Mouse (Mus musculus) embryonic facial prominence, embryonic 12.5 days (tissue): ENCODE results near the gene Fam198a. TPM values are rescaled to one million over a fixed set of nuclear protein-coding genes. Genes with fewer than 3 reads are reported as not detected.
A peak's percentile ranks its signal among the peaks of the same experiment; 100 is the strongest.

Source experiments
- ATAC-seq: fragments of 200-750 bp; cut with Nextera tagmentation; 2 replicates; pipeline ENCODE4 v1.8.0; 2017; ENCODE audit not compliant: insufficient number of reproducible peaks, insufficient read depth, low FRiP score, low TSS enrichment
- H3K27ac ChIP-seq: fragments of 300-500 bp; sonication (generic); 2 replicates; pipeline ENCODE4 v1.5.1; 2016; ENCODE audit warnings: mild to moderate bottlenecking
- H3K27me3 ChIP-seq: fragments of 300-500 bp; sonication (generic); 2 replicates; pipeline ENCODE4 v1.6.1; 2016; ENCODE audit warnings: mild to moderate bottlenecking, moderate library complexity
- H3K36me3 ChIP-seq: fragments of 300-500 bp; sonication (generic); 2 replicates; pipeline ENCODE4 v1.6.1; 2016; ENCODE audit warnings: mild to moderate bottlenecking
- H3K4me1 ChIP-seq: fragments of 300-500 bp; sonication (generic); 2 replicates; pipeline ENCODE4 v1.6.1; 2016
- H3K4me2 ChIP-seq: fragments of 300-500 bp; sonication (generic); replicated peaks from 2 replicates; pipeline ENCODE4 v1.6.1; 2016; ENCODE audit warnings: mild to moderate bottlenecking, moderate library complexity
- H3K4me3 ChIP-seq: fragments of 300-500 bp; sonication (generic); 2 replicates; pipeline ENCODE4 v1.5.1; 2016; ENCODE audit warnings: mild to moderate bottlenecking
- H3K9ac ChIP-seq: fragments of 300-500 bp; sonication (generic); 2 replicates; pipeline ENCODE4 v1.6.1; 2016; ENCODE audit warnings: mild to moderate bottlenecking, moderate library complexity
- H3K9me3 ChIP-seq: fragments of 300-500 bp; sonication (generic); 2 replicates; pipeline ENCODE4 v1.6.1; 2016; ENCODE audit warnings: mild to moderate bottlenecking, moderate library complexity
- WGBS: fragments of 180-500 bp; shearing (Covaris S2); methylation state at CpG from one replicate; pipeline ENCODE4 v1.1.7; 2016; 5-methylcytosine and 5-hydroxymethylcytosine counted together
- polyA plus RNA-seq: library from polyadenylated mRNA; unstranded; fragments of >200 nt; fragmentation: Nextera tagmentation; extraction: Ambion mirVana; gene quantifications from 2 replicates; pipeline ENCODE4 v1.2.1, GENCODE M21; 2016

The Fam198a gene
- polyA plus RNA-seq, 1 experiment from 2014 or later, result 2.1 TPM

GRCm38 (mm10) chr9:121988910-121989309 lies 38.1 kb downstream of the Fam198a start:
- Histone ChIP-seq H3K9me3 (no peaks in the 10 kb centered on the region), H3K4me1 (no peaks in the 10 kb centered on the region), H3K9ac (no peak overlapping the region), H3K4me3 (no peak overlapping the region), H3K27ac (no peak overlapping the region), H3K27me3 (no peaks in the 10 kb centered on the region), H3K36me3 (no peaks in the 10 kb centered on the region), H3K4me2 (no peak overlapping the region)
- 72% methylated on average over 3 of the region's 3 CpGs for WGBS
- no peak for ATAC-seq

GRCm38 (mm10) chr9:121989536-121989935 lies 38.7 kb downstream of the Fam198a start:
- no peak overlapping the region for H3K4me2 ChIP-seq
- no peak overlapping the region for H3K4me3 ChIP-seq
- WGBS, result 62% methylated on average over 5 of the region's 5 CpGs
- no peaks in the 10 kb centered on the region for H3K27me3 ChIP-seq
- H3K9me3 ChIP-seq, result no peaks in the 10 kb centered on the region
- H3K27ac ChIP-seq, result no peak overlapping the region
- no peaks in the 10 kb centered on the region for H3K4me1 ChIP-seq
- no peak overlapping the region for H3K9ac ChIP-seq
- ATAC-seq, result no peak
- no peaks in the 10 kb centered on the region for H3K36me3 ChIP-seq

- no peak overlapping the region for H3K9ac ChIP-seq
- H3K9me3 ChIP-seq, result no peaks in the 10 kb centered on the region
- H3K4me2 ChIP-seq, result no peak overlapping the region
- no peak overlapping the region for H3K4me3 ChIP-seq
- H3K27me3 ChIP-seq, result no peaks in the 10 kb centered on the region
- peaks cover 5% of the 10 kb centered on the region for H3K4me1 ChIP-seq
- H3K27ac ChIP-seq, result no peak overlapping the region
- no peak for ATAC-seq
- no peaks in the 10 kb centered on the region for H3K36me3 ChIP-seq
- whole genome bisulfite sequencing, result 72% methylated on average over 5 of the region's 5 CpGs
Observed at GRCm38 (mm10) chr9:121991041-121991440, 40.3 kb downstream of the Fam198a start.

GRCm38 (mm10) chr9:121993047-121993446 lies 42.3 kb downstream of the Fam198a start:
- no peaks in the 10 kb centered on the region for H3K27me3 ChIP-seq
- no peak overlapping the region for H3K9ac ChIP-seq
- H3K9me3 ChIP-seq, result no peaks in the 10 kb centered on the region
- no peak overlapping the region for H3K27ac ChIP-seq
- H3K36me3 ChIP-seq, result no peaks in the 10 kb centered on the region
- 72% methylated on average over 3 of the region's 3 CpGs for WGBS
- no peak overlapping the region for H3K4me3 ChIP-seq
- no peak overlapping the region for H3K4me2 ChIP-seq
- peaks cover 5% of the 10 kb centered on the region for H3K4me1 ChIP-seq
- no peak for ATAC-seq

GRCm38 (mm10) chr9:121995077-121995476 lies 44.3 kb downstream of the Fam198a start:
- no peak for ATAC-seq
- Histone ChIP-seq H3K9ac (peak overlapping the region; percentile 80), H3K4me1 (peaks cover 5% of the 10 kb centered on the region), H3K4me2 (peak overlapping the region; percentile 86), H3K4me3 (peak overlapping the region; percentile 87), H3K9me3 (no peaks in the 10 kb centered on the region), H3K27ac (no peak overlapping the region), H3K36me3 (no peaks in the 10 kb centered on the region), H3K27me3 (no peaks in the 10 kb centered on the region)
- 15% methylated on average over 10 of the region's 10 CpGs for WGBS

GRCm38 (mm10) chr9:121995508-121996131 lies 44.8 kb downstream of the Fam198a start:
- Histone ChIP-seq H3K4me3 (peak overlapping the region; percentile 87), H3K9me3 (no peaks in the 10 kb centered on the region), H3K4me2 (peak overlapping the region; percentile 86), H3K27ac (no peak overlapping the region), H3K36me3 (no peaks in the 10 kb centered on the region), H3K27me3 (no peaks in the 10 kb centered on the region), H3K9ac (peak overlapping the region; percentile 80), H3K4me1 (peaks cover 5% of the 10 kb centered on the region)
- WGBS, result under 1% methylated on average over 53 of the region's 53 CpGs
- peak; percentile 64; the same call in 1 of the 2 replicates for ATAC-seq

- Histone ChIP-seq H3K4me1 (peaks cover 5% of the 10 kb centered on the region), H3K9ac (no peak within 1 kb of the TSS; the same call in 1 of the 2 replicates), H3K36me3 (no peaks in the 10 kb centered on the region), H3K9me3 (no peaks in the 10 kb centered on the region), H3K27ac (no peak within 1 kb of the TSS), H3K27me3 (no peaks in the 10 kb centered on the region), H3K4me3 (peak within 1 kb of the TSS; percentile 87), H3K4me2 (peak within 1 kb of the TSS; percentile 86; the same call in 1 of the 2 replicates)
- ATAC-seq, result no peak
Observed at GRCm38 (mm10) chr9:121997010-121997409, 46.2 kb downstream of the Fam198a start, which contains the start of gene Pomgnt2. TSS of gene Pomgnt2 (minus strand) at chr9:121997110.

GRCm38 (mm10) chr9:121997978-121998377 lies 47.2 kb downstream of the Fam198a start:
- Histone ChIP-seq H3K27ac (no peak overlapping the region), H3K4me3 (no peak overlapping the region), H3K36me3 (no peaks in the 10 kb centered on the region), H3K27me3 (no peaks in the 10 kb centered on the region), H3K4me1 (peaks cover 5% of the 10 kb centered on the region), H3K9ac (no peak overlapping the region), H3K9me3 (no peaks in the 10 kb centered on the region), H3K4me2 (no peak overlapping the region)
- ATAC-seq, result no peak
- WGBS, result 86% methylated on average over 4 of the region's 4 CpGs

- H3K4me3 ChIP-seq, result no peak overlapping the region
- WGBS, result 92% methylated on average over 2 of the region's 2 CpGs
- ATAC-seq, result no peak
- no peak overlapping the region for H3K4me2 ChIP-seq
- H3K9me3 ChIP-seq, result no peaks in the 10 kb centered on the region
- no peak overlapping the region for H3K27ac ChIP-seq
- H3K9ac ChIP-seq, result no peak overlapping the region
- H3K4me1 ChIP-seq, result no peaks in the 10 kb centered on the region
- H3K27me3 ChIP-seq, result no peaks in the 10 kb centered on the region
- no peaks in the 10 kb centered on the region for H3K36me3 ChIP-seq
Observed at GRCm38 (mm10) chr9:122006175-122006574, 55.4 kb downstream of the Fam198a start.

- 7% methylated on average over 7 of the region's 7 CpGs for WGBS
- no peak overlapping the region for H3K4me3 ChIP-seq
- H3K9ac ChIP-seq, result no peak overlapping the region
- no peaks in the 10 kb centered on the region for H3K9me3 ChIP-seq
- H3K36me3 ChIP-seq, result no peaks in the 10 kb centered on the region
- H3K4me1 ChIP-seq, result no peaks in the 10 kb centered on the region
- no peak overlapping the region for H3K4me2 ChIP-seq
- H3K27ac ChIP-seq, result no peak overlapping the region
- no peaks in the 10 kb centered on the region for H3K27me3 ChIP-seq
- no peak for ATAC-seq
Observed at GRCm38 (mm10) chr9:122006609-122007008, 55.8 kb downstream of the Fam198a start.

- Histone ChIP-seq H3K27me3 (no peaks in the 10 kb centered on the region), H3K9me3 (no peaks in the 10 kb centered on the region), H3K36me3 (no peaks in the 10 kb centered on the region), H3K4me2 (no peak overlapping the region), H3K27ac (no peak overlapping the region), H3K9ac (no peak overlapping the region), H3K4me1 (no peaks in the 10 kb centered on the region), H3K4me3 (no peak overlapping the region)
- ATAC-seq, result no peak
- WGBS, result 40% methylated on average over 2 of the region's 2 CpGs
Observed at GRCm38 (mm10) chr9:122008876-122009275, 58.1 kb downstream of the Fam198a start.

- no peaks in the 10 kb centered on the region for H3K9me3 ChIP-seq
- H3K4me3 ChIP-seq, result no peak overlapping the region
- H3K27ac ChIP-seq, result no peak overlapping the region
- no peaks in the 10 kb centered on the region for H3K36me3 ChIP-seq
- H3K4me2 ChIP-seq, result no peak overlapping the region
- H3K9ac ChIP-seq, result no peak overlapping the region
- H3K4me1 ChIP-seq, result no peaks in the 10 kb centered on the region
- no peak for ATAC-seq
- WGBS, result 81% methylated on average over 2 of the region's 2 CpGs
- no peaks in the 10 kb centered on the region for H3K27me3 ChIP-seq
Observed at GRCm38 (mm10) chr9:122010751-122011150, 60.0 kb downstream of the Fam198a start.
